Mouse (Mus musculus) E14TG2a.4 (cell line): ENCODE measurements around the gene Mcts2.

Experiments
- CTCF ChIP-seq: conservative IDR thresholded peaks from 2 replicates; pipeline ENCODE4 v1.5.1; 2014; ENCODE audit warnings: low read length
- NANOG ChIP-seq: IDR thresholded peaks from 2 replicates; pipeline ENCODE4 v1.6.1; 2014; ENCODE audit warnings: borderline replicate concordance, low read length, mixed read lengths
- POU5F1 ChIP-seq: IDR thresholded peaks from 2 replicates; pipeline ENCODE4 v1.6.1; 2014; ENCODE audit warnings: low read length, borderline replicate concordance

GRCm38 (mm10) chr2:152728594-152728993 is 41.8 kb downstream of the Mcts2 start:
- no peak for TF ChIP-seq CTCF
- no peak for TF ChIP-seq NANOG
- no peak for TF ChIP-seq POU5F1
